Mouse (Mus musculus) heart, postnatal 0 days (tissue): ENCODE measurements around the gene Helz2.

ENCODE experiments used
- CTCF ChIP-seq: IDR thresholded peaks from 2 replicates; pipeline ENCODE4 v1.5.1; 2016; ENCODE audit warnings: antibody characterized with exemption, control low read depth, low read depth
- EP300 ChIP-seq: IDR thresholded peaks from 2 replicates; pipeline ENCODE4 v1.6.1; 2016; ENCODE audit warnings: antibody characterized with exemption, low read depth

GRCm38 (mm10) chr2:181243706-181244394 is 2.0 kb upstream of the Helz2 start:
- TF ChIP-seq CTCF, result no peak
- no peak for TF ChIP-seq EP300
